Mouse (Mus musculus) lung, postnatal 0 days (tissue): ENCODE data around the gene Mbnl2.

ENCODE experiments used
- CTCF ChIP-seq: IDR thresholded peaks from 2 replicates; pipeline ENCODE4 v1.5.1; 2016; ENCODE audit warnings: antibody characterized with exemption, mild to moderate bottlenecking
- EP300 ChIP-seq: IDR thresholded peaks from 2 replicates; pipeline ENCODE4 v1.6.1; 2016; ENCODE audit warnings: antibody characterized with exemption, mild to moderate bottlenecking, control low read depth

GRCm38 (mm10) chr14:120405597-120405996 lies 130.1 kb downstream of the Mbnl2 start:
- no peak for TF ChIP-seq CTCF
- no peak for TF ChIP-seq EP300
